Mouse (Mus musculus): ENCODE measurements around the gene Syne1. TPM values are rescaled to one million over a fixed set of nuclear protein-coding genes. Genes with fewer than 3 reads are reported as not detected.

Gene Syne1
- total RNA-seq, 2 experiments from 2014 or later = 17.0 to 20.5 TPM

- DNase-seq = no peak
These were observed 245.7 kb downstream of the Syne1 start for GRCm38 (mm10) chr10:5305555-5305954.

GRCm38 (mm10) chr10:5295291-5295891 lies 255.9 kb downstream of the Syne1 start:
- DNase-seq = peak in 1 of 2 experiments; percentile 14

GRCm38 (mm10) chr10:5289575-5289909 lies 261.7 kb downstream of the Syne1 start:
- no peak for DNase-seq

GRCm38 (mm10) chr10:5288716-5289574 lies 262.3 kb downstream of the Syne1 start:
- DNase-seq = peak; percentile 15 to 39

GRCm38 (mm10) chr10:5288262-5288661 lies 263.0 kb downstream of the Syne1 start:
- DNase-seq = no peak

GRCm38 (mm10) chr10:5275769-5276168 lies 275.5 kb downstream of the Syne1 start:
- no peak for DNase-seq

- no peak for DNase-seq
These were observed 280.6 kb downstream of the Syne1 start for GRCm38 (mm10) chr10:5270641-5271040.

- peak; percentile 11 to 20 for DNase-seq
These were observed 286.9 kb downstream of the Syne1 start for GRCm38 (mm10) chr10:5264418-5264817.

- no peak for DNase-seq
These were observed 288.6 kb downstream of the Syne1 start for GRCm38 (mm10) chr10:5262636-5263035.

GRCm38 (mm10) chr10:5256686-5257085 lies 294.6 kb downstream of the Syne1 start:
- DNase-seq = peak in 1 of 2 experiments; percentile 12

- no peak for DNase-seq
These were observed 297.5 kb downstream of the Syne1 start for GRCm38 (mm10) chr10:5253752-5254151.

GRCm38 (mm10) chr10:5250702-5251101 lies 300.6 kb downstream of the Syne1 start:
- no peak for DNase-seq

GRCm38 (mm10) chr10:5239680-5240079 lies 311.6 kb downstream of the Syne1 start:
- DNase-seq = no peak

GRCm38 (mm10) chr10:5236926-5237325 lies 314.4 kb downstream of the Syne1 start:
- DNase-seq = no peak

GRCm38 (mm10) chr10:5236171-5236570 lies 315.1 kb downstream of the Syne1 start:
- peak in 1 of 2 experiments; percentile 16 for DNase-seq

GRCm38 (mm10) chr10:5234721-5235501 lies 316.4 kb downstream of the Syne1 start:
- DNase-seq = no peak

GRCm38 (mm10) chr10:5229129-5229528 lies 322.2 kb downstream of the Syne1 start:
- DNase-seq = no peak

- peak; percentile 6 to 34 for DNase-seq
These were observed 323.7 kb downstream of the Syne1 start for GRCm38 (mm10) chr10:5227395-5228076.

- no peak for DNase-seq
These were observed 335.3 kb downstream of the Syne1 start for GRCm38 (mm10) chr10:5215943-5216342.

- peak; percentile 36 to 62 for DNase-seq
These were observed 343.2 kb downstream of the Syne1 start for GRCm38 (mm10) chr10:5207905-5208641.

- no peak for DNase-seq
These were observed 345.3 kb downstream of the Syne1 start for GRCm38 (mm10) chr10:5205977-5206376.
